Mouse (Mus musculus): ENCODE data around the gene Rnf167. TPM values are rescaled to one million over a fixed set of nuclear protein-coding genes. Genes with fewer than 3 reads are reported as not detected.
A peak's percentile ranks its signal among the peaks of the same experiment; 100 is the strongest.

Rnf167 gene
- 87.0 and 87.9 TPM in 2 replicates for polyA plus RNA-seq (2014; fragmentation: Nextera tagmentation; extraction: Ambion mirVana)

- H3K9me3 ChIP-seq (ENCODE audit: control insufficient read depth, low read length), result no peaks in the 10 kb centered on the region
- H3K4me3 ChIP-seq (ENCODE audit: low read depth, low read length), result peak within 1 kb of the TSS; percentile 72
- H3K36me3 ChIP-seq (ENCODE audit: control insufficient read depth, insufficient read depth, low read length), result peaks cover 26% of the 10 kb centered on the region
- no peaks in the 10 kb centered on the region for H3K27me3 ChIP-seq (ENCODE audit: control insufficient read depth, insufficient read depth, low read length)
- H3K9ac ChIP-seq (ENCODE audit: low read length), result peak within 1 kb of the TSS; percentile 78
- ATAC-seq (ENCODE audit: low FRiP score) (peak; percentile 91), DNase-seq (ENCODE audit: low spot score, missing footprints) (peak; percentile 99)
- H3K27ac ChIP-seq (ENCODE audit: low read depth, low read length), result peak within 1 kb of the TSS; percentile 88
- H3K4me2 ChIP-seq, result peak within 1 kb of the TSS; percentile 99
- H3K4me1 ChIP-seq (ENCODE audit: control insufficient read depth, insufficient read depth, low read length), result peaks cover 22% of the 10 kb centered on the region
- under 1% methylated on average over 63 of the region's 63 CpGs for WGBS
Observed at GRCm38 (mm10) chr11:70646691-70647650, at the start of gene Rnf167, which contains the start of gene Slc25a11. Gene Rnf167, plus strand, starts transcription at chr11:70647235. Gene Slc25a11, minus strand, starts transcription at chr11:70647479.

DNA sequence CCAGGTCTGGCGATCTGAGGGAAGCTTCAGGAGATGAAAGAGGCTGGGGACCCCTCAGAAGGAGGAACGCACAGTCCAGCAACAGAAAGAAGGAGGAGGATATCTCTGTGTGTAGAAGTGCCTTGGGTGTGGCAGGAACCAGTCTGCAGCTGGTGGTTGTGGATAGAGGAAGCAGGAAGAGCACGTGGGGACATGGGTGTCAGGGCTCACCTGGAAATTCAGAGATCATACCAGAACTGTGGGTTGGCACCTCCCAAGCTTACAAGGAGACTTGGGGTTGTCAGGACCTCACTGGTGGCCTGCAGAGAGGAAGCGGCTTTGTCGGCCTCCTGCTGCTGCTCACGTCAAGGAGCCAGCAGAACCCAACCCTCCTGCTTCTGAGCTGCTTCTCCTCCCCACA is 49.7 kb upstream of the Rnf167 start:
- H3K27ac ChIP-seq (ENCODE audit: low read depth, low read length), result no peak overlapping the region
- DNase-seq (ENCODE audit: low spot score, missing footprints) (no peak), ATAC-seq (ENCODE audit: low FRiP score) (no peak)
- peaks cover 4% of the 10 kb centered on the region; the same call in 1 of the 2 replicates for H3K4me1 ChIP-seq (ENCODE audit: control insufficient read depth, insufficient read depth, low read length)
- H3K4me2 ChIP-seq, result no peak overlapping the region
- H3K4me3 ChIP-seq (ENCODE audit: low read depth, low read length), result no peak overlapping the region
- no peak overlapping the region for H3K9ac ChIP-seq (ENCODE audit: low read length)
- no peaks in the 10 kb centered on the region for H3K27me3 ChIP-seq (ENCODE audit: control insufficient read depth, insufficient read depth, low read length)
- H3K9me3 ChIP-seq (ENCODE audit: control insufficient read depth, low read length), result no peaks in the 10 kb centered on the region
- 91% methylated on average over 6 of the region's 6 CpGs for WGBS
- H3K36me3 ChIP-seq (ENCODE audit: control insufficient read depth, insufficient read depth, low read length), result peaks cover 2% of the 10 kb centered on the region

DNA sequence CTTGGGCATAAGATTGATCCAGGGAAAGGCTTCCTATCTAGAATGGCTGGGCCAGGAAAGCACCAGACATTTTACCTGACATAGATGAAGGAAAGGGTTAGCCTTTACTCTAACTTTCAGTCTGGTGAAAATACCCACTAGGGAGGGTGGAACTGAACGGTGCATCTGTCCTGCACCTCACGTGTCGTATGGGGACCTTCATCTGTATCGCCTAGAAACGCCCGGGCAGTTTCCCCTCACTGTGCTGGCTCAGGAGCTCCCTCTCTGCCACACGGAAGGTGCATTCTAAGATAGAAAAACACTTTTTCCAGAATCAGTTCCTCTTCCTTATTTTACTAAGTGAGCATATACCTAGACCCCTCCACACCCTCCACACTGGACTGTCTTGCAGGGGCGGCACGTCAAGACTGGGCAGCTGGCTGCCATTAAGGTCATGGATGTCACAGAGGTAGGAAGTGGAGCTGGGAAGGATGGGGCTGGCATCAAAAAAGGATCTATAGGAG is 48.5 kb upstream of the Rnf167 start:
- no peak overlapping the region for H3K4me2 ChIP-seq
- H3K9me3 ChIP-seq (ENCODE audit: control insufficient read depth, low read length), result no peaks in the 10 kb centered on the region
- no peaks in the 10 kb centered on the region for H3K27me3 ChIP-seq (ENCODE audit: control insufficient read depth, insufficient read depth, low read length)
- no peak for ATAC-seq (ENCODE audit: low FRiP score)
- DNase-seq (ENCODE audit: low spot score, missing footprints), result no peak
- H3K36me3 ChIP-seq (ENCODE audit: control insufficient read depth, insufficient read depth, low read length), result peaks cover 2% of the 10 kb centered on the region
- no peak overlapping the region for H3K9ac ChIP-seq (ENCODE audit: low read length)
- WGBS, result 95% methylated on average over 9 of the region's 9 CpGs
- H3K27ac ChIP-seq (ENCODE audit: low read depth, low read length), result no peak overlapping the region
- no peak overlapping the region for H3K4me3 ChIP-seq (ENCODE audit: low read depth, low read length)
- peaks cover 4% of the 10 kb centered on the region; the same call in 1 of the 2 replicates for H3K4me1 ChIP-seq (ENCODE audit: control insufficient read depth, insufficient read depth, low read length)

GRCm38 (mm10) chr11:70605024-70605566 is 41.9 kb upstream of the Rnf167 start:
- ATAC-seq (ENCODE audit: low FRiP score), result no peak
- Histone ChIP-seq H3K27ac (ENCODE audit: low read depth, low read length) (no peak overlapping the region), H3K4me3 (ENCODE audit: low read depth, low read length) (no peak overlapping the region), H3K36me3 (ENCODE audit: control insufficient read depth, insufficient read depth, low read length) (peaks cover 17% of the 10 kb centered on the region), H3K9ac (ENCODE audit: low read length) (no peak overlapping the region), H3K9me3 (ENCODE audit: control insufficient read depth, low read length) (no peaks in the 10 kb centered on the region), H3K4me2 (no peak overlapping the region), H3K4me1 (ENCODE audit: control insufficient read depth, insufficient read depth, low read length) (no peaks in the 10 kb centered on the region), H3K27me3 (ENCODE audit: control insufficient read depth, insufficient read depth, low read length) (no peaks in the 10 kb centered on the region)
- DNase-seq (ENCODE audit: low spot score, missing footprints), result peak; percentile 96
- 69% methylated on average over 14 of the region's 14 CpGs for WGBS

GRCm38 (mm10) chr11:70606717-70607116 is 40.3 kb upstream of the Rnf167 start:
- no peak for ATAC-seq (ENCODE audit: low FRiP score)
- 78% methylated on average over 12 of the region's 12 CpGs for WGBS
- peaks cover 17% of the 10 kb centered on the region for H3K36me3 ChIP-seq (ENCODE audit: control insufficient read depth, insufficient read depth, low read length)
- H3K9ac ChIP-seq (ENCODE audit: low read length), result no peak overlapping the region
- H3K27ac ChIP-seq (ENCODE audit: low read depth, low read length), result no peak overlapping the region
- H3K4me2 ChIP-seq, result no peak overlapping the region
- H3K9me3 ChIP-seq (ENCODE audit: control insufficient read depth, low read length), result no peaks in the 10 kb centered on the region
- H3K4me1 ChIP-seq (ENCODE audit: control insufficient read depth, insufficient read depth, low read length), result no peaks in the 10 kb centered on the region
- DNase-seq (ENCODE audit: low spot score, missing footprints), result peak; percentile 59
- H3K27me3 ChIP-seq (ENCODE audit: control insufficient read depth, insufficient read depth, low read length), result no peaks in the 10 kb centered on the region
- no peak overlapping the region for H3K4me3 ChIP-seq (ENCODE audit: low read depth, low read length)

GRCm38 (mm10) chr11:70607611-70608010 is 39.4 kb upstream of the Rnf167 start:
- H3K4me1 ChIP-seq (ENCODE audit: control insufficient read depth, insufficient read depth, low read length), result no peaks in the 10 kb centered on the region
- no peak for ATAC-seq (ENCODE audit: low FRiP score)
- H3K27me3 ChIP-seq (ENCODE audit: control insufficient read depth, insufficient read depth, low read length), result no peaks in the 10 kb centered on the region
- H3K9me3 ChIP-seq (ENCODE audit: control insufficient read depth, low read length), result no peaks in the 10 kb centered on the region
- DNase-seq (ENCODE audit: low spot score, missing footprints), result no peak
- no peak overlapping the region for H3K4me3 ChIP-seq (ENCODE audit: low read depth, low read length)
- 93% methylated on average over 9 of the region's 9 CpGs for WGBS
- H3K9ac ChIP-seq (ENCODE audit: low read length), result no peak overlapping the region
- H3K4me2 ChIP-seq, result no peak overlapping the region
- peaks cover 17% of the 10 kb centered on the region for H3K36me3 ChIP-seq (ENCODE audit: control insufficient read depth, insufficient read depth, low read length)
- H3K27ac ChIP-seq (ENCODE audit: low read depth, low read length), result no peak overlapping the region

GRCm38 (mm10) chr11:70608381-70609066 is 38.5 kb upstream of the Rnf167 start:
- H3K36me3 ChIP-seq (ENCODE audit: control insufficient read depth, insufficient read depth, low read length), result peaks cover 17% of the 10 kb centered on the region

GRCm38 (mm10) chr11:70610752-70611151 is 36.3 kb upstream of the Rnf167 start:
- H3K36me3 ChIP-seq (ENCODE audit: control insufficient read depth, insufficient read depth, low read length), result peaks cover 14% of the 10 kb centered on the region
- 89% methylated on average over 4 of the region's 4 CpGs for WGBS

More at GRCm38 (mm10) chr11:70608381-70609066, 38.5 kb upstream of the Rnf167 start:
- Histone ChIP-seq H3K9me3 (ENCODE audit: control insufficient read depth, low read length) (no peaks in the 10 kb centered on the region), H3K4me3 (ENCODE audit: low read depth, low read length) (no peak overlapping the region), H3K4me2 (no peak overlapping the region), H3K27ac (ENCODE audit: low read depth, low read length) (no peak overlapping the region), H3K9ac (ENCODE audit: low read length) (no peak overlapping the region), H3K4me1 (ENCODE audit: control insufficient read depth, insufficient read depth, low read length) (no peaks in the 10 kb centered on the region), H3K27me3 (ENCODE audit: control insufficient read depth, insufficient read depth, low read length) (no peaks in the 10 kb centered on the region)
- 86% methylated on average over 26 of the region's 26 CpGs for WGBS
- DNase-seq (ENCODE audit: low spot score, missing footprints) (peak; percentile 70), ATAC-seq (ENCODE audit: low FRiP score) (no peak)

More at GRCm38 (mm10) chr11:70610752-70611151, 36.3 kb upstream of the Rnf167 start:
- H3K9me3 ChIP-seq (ENCODE audit: control insufficient read depth, low read length), result no peaks in the 10 kb centered on the region
- no peak overlapping the region for H3K4me2 ChIP-seq
- no peak overlapping the region for H3K4me3 ChIP-seq (ENCODE audit: low read depth, low read length)
- peaks cover 9% of the 10 kb centered on the region; the same call in 1 of the 2 replicates for H3K4me1 ChIP-seq (ENCODE audit: control insufficient read depth, insufficient read depth, low read length)
- no peak overlapping the region for H3K27ac ChIP-seq (ENCODE audit: low read depth, low read length)
- H3K9ac ChIP-seq (ENCODE audit: low read length), result no peak overlapping the region
- DNase-seq (ENCODE audit: low spot score, missing footprints) (no peak), ATAC-seq (ENCODE audit: low FRiP score) (no peak)
- H3K27me3 ChIP-seq (ENCODE audit: control insufficient read depth, insufficient read depth, low read length), result peaks cover 3% of the 10 kb centered on the region; the same call in 1 of the 2 replicates
